Mouse (Mus musculus) heart, postnatal 0 days (tissue): ENCODE data around the gene Gse1.

Source experiments
- CTCF ChIP-seq: IDR thresholded peaks from 2 replicates; pipeline ENCODE4 v1.5.1; 2016; ENCODE audit warnings: antibody characterized with exemption, control low read depth, low read depth
- EP300 ChIP-seq: IDR thresholded peaks from 2 replicates; pipeline ENCODE4 v1.6.1; 2016; ENCODE audit warnings: antibody characterized with exemption, low read depth

- no peak for TF ChIP-seq EP300
- TF ChIP-seq CTCF = no peak
Measured at GRCm38 (mm10) chr8:120401712-120402111, 173.5 kb downstream of the Gse1 start.
